Mouse (Mus musculus) MN1 (cell line): ENCODE data around the gene Ptpn23.
"Not testable (repeated sequence)": the region's sequence is repeated elsewhere in the genome, so short reads cannot be mapped to it uniquely, and the experiment has no call there.

ENCODE experiments used
- DNase-seq: peaks from one replicate; pipeline ENCODE4 v3.0.0-alpha.2; 2016; ENCODE audit warnings: low spot score

Ptpn23 gene

DNA sequence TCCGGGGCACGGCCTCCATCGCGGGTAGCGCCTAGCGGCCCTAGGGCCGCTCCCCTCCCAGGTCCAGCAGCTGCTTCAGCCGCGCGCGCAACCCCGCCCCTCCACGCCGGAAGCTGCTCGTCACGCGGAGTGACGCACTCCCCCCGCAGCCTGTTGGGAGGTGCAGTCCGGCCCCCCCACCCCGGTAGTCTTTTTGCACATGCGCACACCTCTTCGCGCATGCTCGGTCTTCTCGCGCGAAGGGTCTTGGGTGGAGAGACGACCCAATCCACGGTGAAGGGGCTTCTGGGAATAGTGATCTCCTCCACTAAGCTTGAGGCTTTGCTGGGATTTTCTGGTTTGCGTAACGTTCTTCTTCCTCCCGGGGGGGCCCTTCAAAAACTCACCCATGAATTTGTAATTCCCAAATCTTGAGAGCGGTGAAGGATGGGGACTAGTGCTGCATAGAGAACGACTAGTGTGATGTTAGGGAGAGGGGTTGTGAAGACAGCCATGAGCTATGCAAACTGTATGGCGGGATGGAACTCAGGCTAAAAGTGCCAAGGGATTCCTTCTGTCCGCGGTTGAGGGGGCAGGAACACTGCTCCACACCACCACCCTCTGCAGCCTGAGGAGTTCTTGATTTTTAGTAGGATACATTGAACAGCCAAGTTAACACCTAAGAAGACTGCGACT is at the start of gene Ptpn23:
Gene Ptpn23 (minus strand): TSS at position 115 of the 675 bp plus-strand sequence.
- peak; percentile 96 for DNase-seq

- DNase-seq, result no peak
Measured at GRCm38 (mm10) chr9:110452523-110452922, 44.5 kb upstream of the Ptpn23 start.

DNA sequence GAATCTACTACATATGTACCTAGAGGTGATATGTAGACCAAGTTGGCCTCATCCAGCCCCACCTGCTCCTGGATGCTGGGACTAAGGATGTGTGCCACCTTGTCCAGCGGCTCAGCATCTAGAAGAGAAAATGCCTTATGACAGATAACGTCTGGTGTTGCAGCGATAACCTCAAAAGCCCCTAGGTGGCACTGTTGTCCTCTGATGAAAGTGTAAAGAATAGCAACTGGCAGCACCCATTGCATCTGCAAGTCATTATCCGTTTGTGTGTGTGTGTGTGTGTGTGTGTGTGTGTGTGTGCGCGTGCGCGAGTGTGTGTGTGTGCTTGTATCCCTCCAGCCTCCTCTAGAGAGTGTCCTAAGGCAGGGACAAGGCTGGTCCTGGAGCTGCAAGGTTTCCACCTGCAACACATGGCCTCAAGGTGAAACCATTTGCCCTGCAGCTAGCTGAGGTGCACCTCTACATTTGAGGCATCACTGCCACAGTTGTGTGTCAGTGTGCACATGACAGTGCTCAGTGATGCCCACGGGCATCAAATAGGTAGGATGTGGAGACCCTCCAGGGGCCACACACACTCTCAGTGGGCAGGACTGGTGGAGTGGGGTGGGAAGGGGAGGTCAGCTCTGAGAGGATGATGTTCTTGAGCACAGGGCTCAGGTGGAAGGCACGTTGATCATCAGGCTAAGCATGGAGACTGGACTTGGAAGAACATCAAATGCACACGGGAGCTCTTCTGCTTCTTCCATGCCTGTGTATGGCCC is 41.0 kb upstream of the Ptpn23 start:
- DNase-seq, result peak; percentile 92

DNA sequence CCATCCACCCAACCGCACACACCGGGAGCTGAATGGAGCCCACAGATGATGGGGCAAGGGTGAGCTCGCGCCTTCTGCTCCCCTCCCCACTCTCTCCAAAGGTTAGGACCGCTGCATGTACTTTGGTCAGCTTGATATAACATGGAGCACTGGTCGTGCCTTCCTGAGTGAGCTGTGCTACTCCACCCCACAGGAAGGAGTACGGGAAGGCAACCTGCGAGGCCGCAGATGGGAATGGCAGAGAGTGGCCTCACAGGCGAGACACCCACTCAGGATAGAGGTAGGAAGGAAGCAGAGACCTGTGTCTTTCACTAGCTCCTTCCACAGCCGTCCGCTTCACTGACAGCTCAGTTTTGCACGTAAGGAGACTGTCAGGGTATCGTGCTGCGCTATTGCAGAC is 40.3 kb upstream of the Ptpn23 start:
- DNase-seq, result no peak

GRCm38 (mm10) chr9:110440559-110440958 is 32.5 kb upstream of the Ptpn23 start:
- no peak for DNase-seq

DNA sequence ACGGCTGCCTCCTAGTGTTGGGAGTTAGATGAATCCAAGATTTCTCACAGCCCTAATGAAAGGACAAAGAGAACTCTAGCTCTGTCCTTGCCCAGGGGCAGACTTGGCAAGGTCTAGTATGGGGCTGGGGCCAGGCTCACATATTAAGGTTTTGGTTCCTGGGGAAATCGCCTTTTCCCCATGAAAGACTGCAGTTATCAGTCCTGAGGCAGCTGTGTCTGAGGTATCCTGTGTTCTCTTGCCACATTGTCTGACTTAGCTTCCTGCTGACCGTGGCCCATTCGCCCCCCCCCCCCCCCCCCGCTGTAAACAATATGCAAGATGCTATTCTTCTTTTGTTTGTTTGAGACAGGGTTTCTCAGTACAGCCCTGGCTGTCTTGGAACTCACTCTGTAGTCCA is 32.0 kb upstream of the Ptpn23 start:
- DNase-seq, result no peak

- DNase-seq, result no peak
Measured at GRCm38 (mm10) chr9:110436041-110436440, 28.0 kb upstream of the Ptpn23 start.

GRCm38 (mm10) chr9:110433045-110433444 is 25.0 kb upstream of the Ptpn23 start:
- DNase-seq, result no peak

DNA sequence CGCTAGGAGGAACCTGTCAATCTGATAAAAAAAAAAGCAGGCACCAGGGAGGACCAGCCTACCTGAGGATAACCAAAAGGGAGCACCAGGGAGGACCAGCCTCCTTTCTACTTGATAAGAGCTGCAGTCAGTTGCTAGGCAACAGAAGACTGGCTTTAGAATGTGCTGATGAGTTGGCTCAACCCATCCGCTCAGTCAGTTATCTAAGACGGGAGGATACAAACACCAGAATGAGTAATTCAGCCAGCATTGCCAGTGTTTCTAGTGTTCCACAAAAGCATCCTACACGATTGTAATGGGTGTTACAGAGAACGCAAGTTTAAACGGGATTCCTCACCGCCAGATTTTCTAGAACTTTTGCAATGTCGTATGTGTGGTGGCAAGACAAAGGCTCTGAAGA is 23.2 kb upstream of the Ptpn23 start:
- DNase-seq, result no peak

DNA sequence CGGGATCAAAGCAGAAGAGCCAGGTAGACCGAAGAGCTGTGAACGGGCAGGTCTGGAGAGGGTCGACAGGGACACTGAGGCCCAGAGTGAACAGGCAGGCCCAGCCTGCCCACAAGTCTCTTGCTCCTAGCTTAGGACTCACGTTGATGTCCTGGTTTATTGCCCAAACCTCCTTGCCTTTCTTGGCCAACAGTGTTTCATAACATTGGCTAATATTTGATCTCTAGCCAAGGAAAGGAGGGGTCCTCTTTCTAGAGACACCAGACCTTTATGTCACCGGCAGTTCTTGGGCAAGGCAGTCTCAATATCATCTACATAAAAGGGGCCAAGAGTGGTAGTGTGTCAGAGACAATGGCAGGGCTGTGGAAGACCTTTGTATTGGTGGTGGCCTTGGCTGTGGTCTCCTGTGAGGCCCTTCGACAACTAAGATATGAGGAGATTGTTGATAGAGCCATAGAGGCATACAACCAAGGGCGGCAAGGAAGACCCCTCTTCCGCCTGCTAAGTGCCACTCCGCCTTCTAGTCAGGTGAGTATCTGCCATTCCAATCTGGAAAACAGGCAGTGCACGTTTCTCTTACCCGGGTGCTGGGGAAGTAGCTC is 11.6 kb upstream of the Ptpn23 start, which contains the start of gene Ngp:
Gene Ngp (plus strand): TSS at position 237 of the 602 bp plus-strand sequence.
- DNase-seq, result no peak

DNA sequence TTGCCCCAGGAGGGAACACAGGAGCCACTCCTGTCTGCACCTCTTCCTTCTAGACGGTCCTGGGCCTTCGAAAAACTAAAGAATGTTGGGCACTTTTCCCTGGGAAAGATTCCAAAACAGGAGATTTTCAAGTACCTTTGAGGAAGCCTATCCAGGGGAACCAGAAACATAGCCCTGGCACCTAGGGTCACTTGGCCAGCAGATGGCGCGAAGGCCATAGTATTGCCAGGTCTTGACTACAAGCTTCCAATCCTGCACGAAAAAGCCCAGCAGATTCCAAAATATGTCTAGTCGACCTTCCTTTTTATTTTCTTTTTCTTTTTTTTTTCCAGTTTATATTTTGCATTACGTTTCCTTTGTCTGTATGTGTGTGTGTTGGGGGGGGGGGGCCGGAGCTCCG is 5.8 kb upstream of the Ptpn23 start:
- peak; percentile 65 for DNase-seq

DNA sequence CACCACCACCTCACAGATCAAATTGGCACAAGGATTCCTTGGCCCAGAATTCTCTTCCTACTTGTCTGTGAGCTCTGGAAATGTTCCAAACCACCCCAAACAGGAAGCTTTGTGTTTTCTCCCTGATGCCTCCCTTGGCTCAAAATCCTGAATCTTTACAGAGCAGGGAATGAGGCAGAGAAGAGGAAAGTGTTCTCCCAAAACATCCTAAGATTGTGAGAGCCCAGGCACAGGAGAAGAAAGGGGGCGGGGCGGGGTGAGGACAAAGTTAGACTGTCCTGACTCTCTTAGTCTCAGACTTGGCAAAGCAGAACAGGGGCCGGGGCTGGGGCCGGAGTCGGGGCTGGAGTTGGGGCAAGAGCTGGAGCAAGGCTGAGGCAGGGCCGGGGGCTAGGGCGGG is 4.9 kb upstream of the Ptpn23 start:
- no peak for DNase-seq

- peak; percentile 85 for DNase-seq
Measured at GRCm38 (mm10) chr9:110410908-110411887, 3.2 kb upstream of the Ptpn23 start.

DNA sequence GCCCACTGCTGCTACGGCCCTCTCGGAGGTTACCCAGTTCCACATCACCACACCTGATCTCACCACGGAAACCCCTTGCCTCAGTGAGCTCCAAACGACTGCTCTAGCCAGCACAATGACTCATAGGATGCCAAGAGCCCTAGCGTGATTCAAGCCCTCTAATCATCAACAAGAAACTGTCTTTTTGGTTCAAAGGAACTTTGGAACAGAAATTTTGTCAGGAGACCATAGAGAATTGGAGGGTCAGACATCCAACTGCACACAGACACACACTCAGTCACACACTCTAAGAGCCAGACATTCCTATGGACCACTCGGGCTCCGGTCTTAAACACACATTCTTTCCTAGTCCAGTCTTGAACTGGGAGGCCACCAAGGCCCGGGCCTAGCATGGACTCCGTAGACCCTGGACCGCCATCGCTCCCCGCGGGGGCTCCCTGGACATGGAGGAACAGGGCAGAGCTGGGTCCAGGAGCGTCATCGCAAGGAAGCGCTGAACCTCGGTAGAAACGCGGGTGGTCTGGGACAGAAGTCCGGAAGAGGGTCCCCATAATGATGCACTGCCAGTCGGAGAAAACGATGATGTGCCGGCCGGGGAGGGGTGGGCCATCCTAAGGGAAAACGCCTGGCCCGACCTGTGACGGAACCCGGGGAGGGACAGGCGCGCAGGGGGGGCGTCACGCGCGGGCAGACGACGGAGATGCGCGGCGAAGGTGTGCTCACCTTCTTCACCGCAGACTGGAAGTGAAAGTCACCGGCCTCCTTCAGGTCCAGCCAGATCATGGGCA is 508 bp downstream of the Ptpn23 start:
- peak; percentile 49 for DNase-seq

DNA sequence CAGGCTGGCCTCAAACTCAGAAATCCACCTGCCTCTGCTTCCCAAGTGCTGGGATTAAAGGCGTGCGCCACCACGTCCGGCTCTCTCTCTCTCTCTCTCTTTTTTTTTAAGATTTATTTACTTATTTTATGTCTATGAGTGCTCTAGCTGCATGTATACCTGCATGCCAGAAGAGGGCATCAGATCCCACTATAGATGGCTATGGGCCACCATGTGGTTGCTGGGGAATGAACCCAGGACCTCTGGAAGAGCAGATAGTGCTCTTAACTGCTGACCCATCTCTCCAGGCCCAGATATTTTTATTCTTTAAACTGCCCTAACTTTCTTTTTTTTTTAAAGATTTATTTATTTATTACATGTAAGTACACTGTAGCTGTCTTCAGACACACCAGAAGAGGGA is 4.8 kb downstream of the Ptpn23 start:
- DNase-seq, result not testable (repeated sequence)

- DNase-seq, result no peak
Measured at GRCm38 (mm10) chr9:110402731-110403130, 5.3 kb downstream of the Ptpn23 start.

GRCm38 (mm10) chr9:110400650-110401049 is 7.4 kb downstream of the Ptpn23 start:
- DNase-seq, result no peak

- no peak for DNase-seq
Measured at GRCm38 (mm10) chr9:110393295-110393694, 14.7 kb downstream of the Ptpn23 start.

- DNase-seq, result no peak
Measured at GRCm38 (mm10) chr9:110390843-110391242, 17.2 kb downstream of the Ptpn23 start.

GRCm38 (mm10) chr9:110388011-110388410 is 20.0 kb downstream of the Ptpn23 start:
- no peak for DNase-seq

- DNase-seq, result no peak
Measured at GRCm38 (mm10) chr9:110384369-110384929, 23.6 kb downstream of the Ptpn23 start.
